Mouse (Mus musculus) embryo, embryonic 9.5 days (tissue): ENCODE measurements at regions not wholly inside any gene's neighbourhood (a gene's known extent, or its start where the extent isn't known, plus 50 kb on each side); places are given as distances from the start of the nearest gene placed in this dataset.

Experiments used
- DNase-seq: peaks from one replicate; pipeline ENCODE4 v3.0.0-alpha.2; 2017; ENCODE audit errors: extremely low spot score

DNA sequence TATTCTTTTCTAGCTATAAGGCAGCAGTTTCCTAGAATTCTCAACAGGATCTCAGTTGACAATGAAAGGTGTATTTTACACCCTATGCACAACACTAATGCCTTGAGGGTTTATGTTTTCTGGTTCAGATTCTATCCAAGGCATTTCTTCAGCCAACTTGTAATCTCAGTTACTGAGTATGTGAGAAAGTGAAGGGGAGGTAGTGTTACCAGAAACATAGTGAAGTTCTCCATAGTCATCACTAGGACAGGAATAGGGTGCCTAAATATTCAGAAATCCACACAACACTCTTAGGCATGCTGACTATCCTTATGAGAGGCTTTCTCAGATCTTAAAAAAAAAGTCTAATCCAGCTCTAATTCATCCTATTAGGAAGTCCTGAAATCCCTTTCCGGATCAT lies 1228.2 kb upstream of the Cntnap5a start:
- DNase-seq, result no peak

DNA sequence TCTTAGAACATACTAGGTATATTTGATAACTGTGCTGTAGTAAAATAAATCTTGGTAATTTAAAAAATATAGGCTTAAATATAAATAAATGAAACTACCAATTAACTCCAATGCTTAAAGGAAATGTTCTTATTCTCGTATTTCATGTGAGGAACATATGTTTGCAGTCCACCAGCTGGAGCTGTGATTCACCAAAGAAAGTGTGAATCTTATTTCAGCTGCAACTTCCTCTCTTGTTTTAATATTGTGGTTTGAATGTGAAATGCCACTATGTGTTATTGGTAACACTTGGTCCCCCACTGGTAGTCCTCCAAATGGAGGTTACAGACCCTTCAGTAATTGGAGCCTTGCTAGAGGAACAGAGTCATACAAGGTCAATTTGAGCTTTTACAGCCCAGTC lies 1188.1 kb upstream of the Cntnap5a start:
- DNase-seq, result no peak

DNA sequence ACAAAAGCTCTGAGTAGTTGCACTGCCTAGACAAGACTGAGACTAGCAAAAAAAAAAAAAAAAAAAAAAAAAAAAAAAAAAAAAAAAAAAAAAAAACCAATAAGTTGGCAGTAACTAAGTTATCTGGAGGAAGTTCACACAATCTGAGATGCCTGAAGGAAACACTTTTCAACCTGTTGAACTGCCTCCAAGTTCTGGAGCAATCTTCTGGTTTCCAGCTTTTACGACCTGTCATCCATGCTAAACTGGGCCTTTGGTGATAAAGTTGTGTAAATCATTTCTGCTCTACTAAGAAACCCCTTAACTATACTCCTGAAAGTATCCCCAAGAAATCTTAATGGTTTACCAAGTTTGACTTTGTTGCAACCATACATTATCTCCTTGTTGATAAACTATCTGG lies 1168.8 kb upstream of the Cntnap5a start:
- no peak for DNase-seq

DNA sequence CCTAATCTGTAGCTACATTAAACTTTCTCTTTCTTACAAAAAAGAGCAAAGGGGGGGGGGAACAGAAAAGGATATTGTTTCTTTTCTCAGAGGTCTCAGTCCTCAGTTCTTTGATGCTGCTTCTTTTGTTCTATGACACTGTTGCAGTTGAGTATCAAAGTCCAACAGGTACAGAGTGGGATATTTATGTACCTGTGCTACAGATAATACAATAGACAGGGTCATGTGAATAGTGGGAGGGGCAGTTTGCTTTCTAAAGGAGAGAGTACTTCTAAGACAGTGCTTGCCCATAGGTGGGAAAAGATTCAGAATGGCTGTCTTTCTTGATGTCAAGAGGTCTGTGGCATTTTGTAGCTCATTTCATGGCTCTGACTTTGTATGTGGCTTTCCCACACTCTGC lies 1164.7 kb upstream of the Cntnap5a start:
- no peak for DNase-seq

DNA sequence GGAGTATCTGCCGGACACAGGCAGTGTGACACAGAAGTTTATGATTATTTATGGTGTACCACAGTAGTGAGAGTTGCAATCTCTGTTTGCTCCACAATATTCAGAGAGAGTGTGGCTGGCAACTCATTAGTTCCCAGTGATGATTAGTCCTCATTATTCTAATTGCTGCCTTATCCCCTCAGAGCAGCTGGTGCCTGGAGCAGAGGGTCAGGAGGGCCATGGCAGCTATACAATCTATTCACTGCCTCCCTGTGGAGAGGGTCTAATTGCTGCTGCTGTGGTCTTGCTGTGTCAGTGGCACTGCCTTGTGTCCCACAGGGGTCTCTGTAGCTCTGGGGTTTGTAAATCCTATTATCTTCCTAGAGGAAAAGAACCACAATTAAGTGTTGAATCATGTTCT lies 1156.0 kb upstream of the Cntnap5a start:
- DNase-seq, result peak; percentile 2

DNA sequence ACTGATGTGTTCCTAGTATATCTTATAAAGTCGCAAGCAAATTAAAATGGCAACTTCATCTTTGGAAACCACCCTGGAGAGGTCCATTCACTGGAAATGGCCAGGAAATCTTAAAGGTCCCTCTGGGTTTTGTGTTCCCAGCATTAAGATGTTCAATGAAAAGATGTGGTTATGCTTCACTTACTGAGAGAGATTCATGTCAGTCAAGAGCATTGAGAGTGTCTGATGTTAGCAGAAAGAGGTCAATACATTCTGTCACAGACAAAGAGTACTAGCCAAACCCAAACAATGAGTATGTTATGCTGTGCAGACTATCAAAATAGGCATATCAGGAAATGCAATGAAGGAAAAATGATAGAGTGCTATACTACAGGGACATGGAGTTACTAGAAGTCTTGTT lies 1150.7 kb upstream of the Cntnap5a start:
- DNase-seq, result no peak

DNA sequence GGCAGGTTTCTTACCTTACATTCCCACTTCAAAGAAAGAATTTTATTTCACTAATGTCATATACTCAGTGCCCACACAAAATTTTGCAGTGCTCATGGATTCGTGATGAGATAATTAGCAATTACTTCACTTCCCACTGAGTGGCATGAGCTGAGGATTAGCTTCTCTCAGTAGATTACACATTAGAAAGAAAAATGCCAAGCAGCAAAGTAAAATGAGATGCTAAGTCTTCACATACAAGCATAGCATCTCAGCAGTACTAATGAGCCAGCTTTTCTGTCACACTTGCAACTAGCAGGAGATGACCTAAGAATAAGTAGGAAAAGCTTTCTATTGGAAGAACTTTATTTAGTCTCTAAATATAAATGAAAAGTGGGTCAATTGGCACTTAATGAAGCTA lies 1137.6 kb upstream of the Cntnap5a start:
- DNase-seq, result no peak

DNA sequence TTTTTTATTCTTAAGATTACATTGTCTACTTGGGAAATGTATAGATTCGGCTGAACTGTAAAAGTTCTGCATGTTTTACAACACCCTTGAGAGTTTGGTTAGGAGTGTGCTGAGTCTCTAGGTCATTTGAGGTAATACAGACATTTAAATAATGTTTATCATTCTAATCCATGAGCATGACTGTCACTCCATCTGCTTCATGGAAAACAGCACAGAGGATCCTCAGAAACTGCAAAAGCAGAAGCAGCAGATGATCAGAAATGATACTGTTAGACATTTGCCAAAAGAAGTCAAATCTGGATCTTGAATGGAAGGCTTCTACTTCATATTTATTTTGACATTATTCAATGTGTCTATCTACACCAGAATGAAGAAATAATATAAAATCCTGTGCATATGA lies 1131.8 kb upstream of the Cntnap5a start:
- DNase-seq, result no peak

DNA sequence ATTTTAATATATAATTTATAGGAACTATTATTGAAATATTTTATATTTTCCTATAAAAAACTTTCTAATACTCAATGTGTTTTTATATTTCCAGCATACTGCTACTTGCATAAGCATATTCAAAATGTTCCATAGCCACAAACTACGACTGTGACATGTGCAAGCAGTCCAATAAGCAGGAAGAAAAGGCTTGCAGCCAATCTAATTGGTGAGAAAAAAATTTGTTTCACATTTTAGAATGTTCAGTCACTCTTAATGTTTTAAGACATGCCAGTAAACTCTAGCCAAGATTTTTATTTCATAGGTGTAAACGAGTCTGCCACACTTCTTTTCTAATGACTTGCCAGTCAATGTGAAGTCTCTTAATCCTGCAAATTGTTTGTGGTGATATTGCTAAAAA lies 1130.1 kb upstream of the Cntnap5a start:
- DNase-seq, result no peak
